Mouse (Mus musculus) adipose tissue, adult 10 weeks (tissue): ENCODE data around the gene Tmem178. TPM values are rescaled to one million over a fixed set of nuclear protein-coding genes. Genes with fewer than 3 reads are reported as not detected.

ENCODE experiments used
- polyA plus RNA-seq: library from polyadenylated mRNA; stranded (reverse); fragments of 350-450 nt; fragmentation: Illumina TruSeq; extraction: RNeasy Lipid Tissue Mini Kit (QIAGEN cat#74804); gene quantifications from one replicate; pipeline ENCODE4 v1.2.3, GENCODE M21; 2014; ENCODE audit warnings: low read depth, low replicate concordance

Gene Tmem178
- 0.60 TPM for polyA plus RNA-seq

GRCm38 (mm10) chr17:80944530-80945198, at the start of gene Tmem178:
Tmem178 (plus strand) TSS chr17:80944632.

Other genes with a start within 250 kb of the Tmem178 start
- gene Map4k3, start 216.1 kb upstream of the Tmem178 start, polyA plus RNA-seq, result 38.5 TPM
- gene Thumpd2, start 120.5 kb downstream of the Tmem178 start, polyA plus RNA-seq, result 5.5 TPM